Mouse (Mus musculus) intestine, embryonic 16.5 days (tissue): ENCODE measurements at regions not wholly inside any gene's neighbourhood (a gene's known extent, or its start where the extent isn't known, plus 50 kb on each side); places are given as distances from the start of the nearest gene placed in this dataset.

ENCODE experiments used
- ATAC-seq: fragments of 200-750 bp; cut with Nextera tagmentation; 2 replicates; pipeline ENCODE4 v1.8.0; 2017; ENCODE audit warnings: moderate TSS enrichment, moderate library complexity
- H3K27ac ChIP-seq: fragments of 300-500 bp; sonication (generic); 2 replicates; pipeline ENCODE4 v1.5.1; 2014; ENCODE audit warnings: mild to moderate bottlenecking, low read length
- H3K27me3 ChIP-seq: fragments of 300-500 bp; sonication (generic); replicated peaks from 2 replicates; pipeline ENCODE4 v1.6.1; 2014; ENCODE audit warnings: low read length, control low read depth, mixed read lengths; ENCODE audit not compliant: control insufficient read depth, insufficient read depth
- H3K36me3 ChIP-seq: fragments of 300-500 bp; sonication (generic); 2 replicates; pipeline ENCODE4 v1.6.1; 2014; ENCODE audit warnings: low read length, control low read depth; ENCODE audit not compliant: control insufficient read depth, insufficient read depth
- H3K4me1 ChIP-seq: fragments of 300-500 bp; sonication (generic); 2 replicates; pipeline ENCODE4 v1.6.1; 2014; ENCODE audit warnings: low read length, control low read depth, mixed read lengths; ENCODE audit not compliant: control insufficient read depth, insufficient read depth
- H3K4me2 ChIP-seq: fragments of 300-500 bp; sonication (generic); 2 replicates; pipeline ENCODE4 v1.6.1; 2014; ENCODE audit warnings: low read depth, low read length, control low read depth
- H3K4me3 ChIP-seq: fragments of 300-500 bp; sonication (generic); 2 replicates; pipeline ENCODE4 v1.5.1; 2014; ENCODE audit warnings: mild to moderate bottlenecking, low read length
- H3K9ac ChIP-seq: fragments of 300-500 bp; sonication (generic); 2 replicates; pipeline ENCODE4 v1.6.1; 2014; ENCODE audit warnings: low read depth, low read length
- H3K9me3 ChIP-seq: fragments of 300-500 bp; sonication (generic); 2 replicates; pipeline ENCODE4 v1.6.1; 2016; ENCODE audit warnings: low read length, control low read depth; ENCODE audit not compliant: control insufficient read depth
- WGBS: fragments of 180-500 bp; shearing (Covaris S2); extraction: QIAGEN DNeasy Blood & Tissue Kit; methylation state at CpG from one replicate; pipeline ENCODE4 v1.1.7; 2014; 5-methylcytosine and 5-hydroxymethylcytosine counted together

DNA sequence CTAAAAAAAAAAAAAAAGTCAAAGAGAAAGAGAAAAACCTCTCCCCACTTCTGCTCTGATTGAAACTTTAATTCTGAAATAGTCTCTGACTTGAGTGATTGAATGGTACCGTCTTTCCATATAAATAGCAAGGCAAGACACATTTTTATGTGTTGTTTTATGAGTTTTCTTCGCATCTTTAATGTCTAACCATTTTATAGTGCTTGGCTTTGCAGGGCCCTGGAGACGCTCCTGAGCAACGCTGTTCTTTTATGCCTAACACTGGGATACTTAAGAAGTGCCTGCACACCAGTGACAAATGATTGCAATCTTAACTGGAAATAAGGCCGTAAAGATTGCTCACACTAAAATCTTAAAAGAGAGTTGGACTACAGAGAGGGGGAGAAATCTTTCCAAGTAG, 198.1 kb downstream of the Pmp22 start:
- no peaks in the 10 kb centered on the region for H3K27me3 ChIP-seq
- ATAC-seq = no peak
- H3K9ac ChIP-seq = no peak overlapping the region
- no peaks in the 10 kb centered on the region for H3K9me3 ChIP-seq
- no peak overlapping the region for H3K4me2 ChIP-seq
- H3K4me1 ChIP-seq = no peaks in the 10 kb centered on the region
- H3K27ac ChIP-seq = no peak overlapping the region
- 54% methylated on average over 5 of the region's 5 CpGs for WGBS
- H3K36me3 ChIP-seq = no peaks in the 10 kb centered on the region
- H3K4me3 ChIP-seq = no peak overlapping the region

DNA sequence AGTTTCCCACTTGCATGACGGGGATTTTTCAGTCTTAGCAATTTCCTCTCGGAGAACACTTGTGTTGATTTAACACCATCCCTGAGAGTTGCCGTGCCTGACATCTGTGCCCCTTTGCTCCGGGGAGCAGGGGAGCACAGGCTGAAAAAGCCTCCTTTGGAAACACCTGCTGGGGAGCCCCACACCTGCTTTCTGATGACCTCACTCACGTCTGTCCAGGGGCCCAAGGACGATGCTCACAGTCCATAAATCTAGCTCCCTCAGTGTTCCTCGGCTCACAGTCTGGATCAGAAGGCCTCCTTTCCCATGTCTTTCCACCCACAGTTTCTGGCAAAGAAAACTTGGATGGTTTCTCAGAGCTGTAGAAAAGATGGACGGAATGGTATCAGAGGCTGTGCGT, 208.7 kb downstream of the Pmp22 start:
- Histone ChIP-seq H3K27ac (no peak overlapping the region), H3K27me3 (no peaks in the 10 kb centered on the region), H3K9ac (no peak overlapping the region), H3K9me3 (no peaks in the 10 kb centered on the region), H3K4me1 (no peaks in the 10 kb centered on the region), H3K36me3 (no peaks in the 10 kb centered on the region), H3K4me3 (no peak overlapping the region), H3K4me2 (no peak overlapping the region)
- 59% methylated on average over 9 of the region's 9 CpGs for WGBS
- ATAC-seq = no peak

DNA sequence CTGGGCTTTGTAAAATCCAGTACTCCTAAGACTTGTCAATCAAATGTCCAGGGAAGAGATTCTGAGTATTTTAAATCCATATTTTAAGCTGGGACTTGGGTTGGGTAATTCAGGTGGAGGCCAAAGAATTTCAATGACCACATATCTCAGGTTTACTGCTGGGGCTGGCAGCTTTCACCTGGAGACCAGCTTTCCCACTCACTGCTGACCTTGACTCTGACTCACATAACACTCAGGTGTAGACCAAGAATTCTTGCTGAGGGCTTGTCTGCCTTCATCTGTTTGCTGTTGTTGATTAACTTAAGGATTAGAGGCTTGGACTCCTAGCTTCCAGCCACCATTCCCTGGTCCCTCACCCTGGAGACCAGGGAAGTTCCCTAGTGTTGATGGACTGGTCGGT, 209.5 kb downstream of the Pmp22 start:
- no peak overlapping the region for H3K4me3 ChIP-seq
- no peak overlapping the region for H3K27ac ChIP-seq
- H3K9me3 ChIP-seq = no peaks in the 10 kb centered on the region
- 84% methylated on average over 1 of the region's 1 CpGs for WGBS
- no peaks in the 10 kb centered on the region for H3K27me3 ChIP-seq
- ATAC-seq = no peak
- no peaks in the 10 kb centered on the region for H3K36me3 ChIP-seq
- no peaks in the 10 kb centered on the region for H3K4me1 ChIP-seq
- H3K9ac ChIP-seq = no peak overlapping the region
- H3K4me2 ChIP-seq = no peak overlapping the region

DNA sequence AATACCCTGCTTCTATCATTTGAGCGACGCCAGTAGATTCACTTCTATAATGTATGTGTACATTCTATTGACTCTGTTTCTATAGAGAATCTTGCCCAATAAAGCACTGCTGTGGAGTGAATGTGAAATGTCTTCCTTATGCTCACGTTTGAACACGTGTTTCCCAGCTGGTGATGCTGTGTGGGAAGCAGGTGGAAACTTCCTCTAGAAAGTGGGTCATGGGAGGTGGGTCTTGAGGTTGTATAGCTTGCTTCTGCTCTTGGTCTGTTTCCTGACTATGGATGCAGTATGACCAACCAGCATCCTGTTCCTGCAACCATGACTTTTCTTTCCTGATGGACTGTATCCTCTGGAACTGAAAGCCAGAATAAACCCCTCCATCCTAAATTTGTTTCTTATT, 216.9 kb downstream of the Pmp22 start:
- Histone ChIP-seq H3K9me3 (no peaks in the 10 kb centered on the region), H3K36me3 (no peaks in the 10 kb centered on the region), H3K9ac (no peak overlapping the region), H3K4me2 (no peak overlapping the region), H3K4me3 (no peak overlapping the region), H3K27ac (no peak overlapping the region), H3K4me1 (no peaks in the 10 kb centered on the region), H3K27me3 (no peaks in the 10 kb centered on the region)
- no peak for ATAC-seq
- 88% methylated on average over 4 of the region's 4 CpGs for WGBS

DNA sequence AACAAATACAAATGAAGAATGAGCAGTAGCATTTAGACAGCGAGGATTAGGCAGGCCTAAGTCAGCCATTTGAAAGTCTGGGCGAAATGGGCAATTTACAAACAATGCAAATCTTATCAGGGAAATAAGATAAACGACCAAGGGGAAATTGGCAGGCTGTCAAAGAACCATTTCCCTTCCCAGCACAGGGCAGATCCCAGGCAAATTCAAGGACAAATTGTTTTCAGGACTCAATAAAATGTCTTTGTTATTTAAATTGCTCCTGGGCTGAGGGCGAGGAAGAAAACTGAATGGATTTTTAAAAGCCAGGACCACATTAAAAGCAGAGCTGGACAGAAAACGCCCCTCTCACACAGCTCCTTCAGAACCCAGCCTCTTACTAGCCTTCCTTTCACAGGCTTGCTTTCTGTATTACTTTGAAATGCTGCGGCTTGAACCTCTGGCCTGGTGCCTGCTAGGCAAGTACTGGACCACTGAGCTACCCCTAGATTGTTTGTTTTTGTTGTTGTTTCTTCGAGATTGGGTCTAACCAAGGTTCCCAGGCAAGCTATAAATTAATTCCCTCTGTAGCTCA, 221.4 kb downstream of the Pmp22 start:
- Histone ChIP-seq H3K4me1 (no peaks in the 10 kb centered on the region), H3K4me3 (no peak overlapping the region), H3K9me3 (no peaks in the 10 kb centered on the region), H3K4me2 (no peak overlapping the region), H3K27me3 (no peaks in the 10 kb centered on the region), H3K9ac (no peak overlapping the region), H3K27ac (no peak overlapping the region), H3K36me3 (no peaks in the 10 kb centered on the region)
- no peak for ATAC-seq
- 26% methylated on average over 7 of the region's 7 CpGs for WGBS

DNA sequence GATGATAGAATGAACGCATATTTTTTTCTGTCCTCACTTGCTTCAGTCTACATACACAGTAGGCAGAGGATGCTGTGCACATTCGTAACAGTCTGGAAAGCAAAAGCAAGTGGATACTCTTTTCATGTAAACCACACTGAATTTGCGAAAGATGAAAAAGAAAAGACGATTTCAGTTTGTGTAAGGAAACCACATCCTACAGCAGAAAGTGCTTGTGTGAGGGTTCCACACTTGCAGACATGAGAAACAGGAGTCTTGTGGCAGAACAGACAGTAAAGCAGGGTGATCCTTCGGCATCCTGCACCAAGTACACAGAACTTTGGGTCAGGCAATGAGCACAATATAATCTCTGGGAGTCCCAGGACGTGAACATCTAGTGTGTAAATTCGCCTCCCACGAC, 223.2 kb downstream of the Pmp22 start:
- Histone ChIP-seq H3K27me3 (no peaks in the 10 kb centered on the region), H3K9ac (no peak overlapping the region), H3K9me3 (no peaks in the 10 kb centered on the region), H3K4me3 (no peak overlapping the region), H3K4me2 (no peak overlapping the region), H3K36me3 (no peaks in the 10 kb centered on the region), H3K27ac (no peak overlapping the region), H3K4me1 (no peaks in the 10 kb centered on the region)
- no peak for ATAC-seq
- WGBS = 85% methylated on average over 8 of the region's 8 CpGs

DNA sequence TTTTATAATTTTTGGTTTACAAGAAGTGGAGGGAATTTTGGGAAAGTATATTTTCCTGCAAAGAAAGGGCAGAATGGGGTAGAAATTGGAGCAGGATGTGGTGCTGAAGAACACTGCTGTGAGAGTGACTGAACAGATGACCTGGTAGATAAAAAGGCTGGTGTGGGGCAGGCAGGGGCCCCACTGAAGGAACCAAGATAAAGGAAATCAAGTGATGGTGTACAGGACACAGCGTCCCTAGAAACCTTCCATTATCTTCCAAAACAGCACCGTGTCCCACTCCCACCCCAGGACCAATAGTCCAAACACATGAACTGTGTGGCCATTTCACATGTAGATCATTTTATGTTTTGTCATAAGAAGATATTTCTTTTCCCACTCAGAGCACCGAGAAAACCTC, 224.2 kb downstream of the Pmp22 start:
- 77% methylated on average over 3 of the region's 3 CpGs for WGBS
- Histone ChIP-seq H3K9ac (no peak overlapping the region), H3K9me3 (no peaks in the 10 kb centered on the region), H3K4me1 (no peaks in the 10 kb centered on the region), H3K4me3 (no peak overlapping the region), H3K4me2 (no peak overlapping the region), H3K27me3 (no peaks in the 10 kb centered on the region), H3K36me3 (no peaks in the 10 kb centered on the region), H3K27ac (no peak overlapping the region)
- ATAC-seq = no peak

DNA sequence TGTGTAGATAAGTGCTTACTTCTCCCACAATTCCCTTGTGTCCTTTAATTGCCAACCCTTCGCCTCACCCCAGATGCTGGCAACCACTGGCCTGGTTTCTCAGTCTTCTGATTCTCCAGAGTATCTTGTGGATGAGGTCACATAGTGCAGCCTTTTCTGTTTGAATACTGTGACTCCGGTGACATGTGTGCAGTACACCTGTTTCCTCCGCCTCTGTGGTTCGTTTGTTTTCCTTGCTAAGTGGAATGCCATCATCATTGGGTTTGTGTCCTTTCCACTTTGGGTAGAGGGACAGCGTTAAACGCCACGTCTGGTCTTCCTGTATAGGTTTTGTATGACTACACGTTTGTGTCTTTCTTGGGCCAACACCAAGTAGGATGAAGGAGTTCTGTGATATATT, 224.9 kb downstream of the Pmp22 start:
- Histone ChIP-seq H3K9me3 (no peaks in the 10 kb centered on the region), H3K4me1 (no peaks in the 10 kb centered on the region), H3K27me3 (no peaks in the 10 kb centered on the region), H3K4me3 (no peak overlapping the region), H3K9ac (no peak overlapping the region), H3K36me3 (no peaks in the 10 kb centered on the region), H3K4me2 (no peak overlapping the region), H3K27ac (no peak overlapping the region)
- ATAC-seq = no peak
- 83% methylated on average over 8 of the region's 8 CpGs for WGBS

DNA sequence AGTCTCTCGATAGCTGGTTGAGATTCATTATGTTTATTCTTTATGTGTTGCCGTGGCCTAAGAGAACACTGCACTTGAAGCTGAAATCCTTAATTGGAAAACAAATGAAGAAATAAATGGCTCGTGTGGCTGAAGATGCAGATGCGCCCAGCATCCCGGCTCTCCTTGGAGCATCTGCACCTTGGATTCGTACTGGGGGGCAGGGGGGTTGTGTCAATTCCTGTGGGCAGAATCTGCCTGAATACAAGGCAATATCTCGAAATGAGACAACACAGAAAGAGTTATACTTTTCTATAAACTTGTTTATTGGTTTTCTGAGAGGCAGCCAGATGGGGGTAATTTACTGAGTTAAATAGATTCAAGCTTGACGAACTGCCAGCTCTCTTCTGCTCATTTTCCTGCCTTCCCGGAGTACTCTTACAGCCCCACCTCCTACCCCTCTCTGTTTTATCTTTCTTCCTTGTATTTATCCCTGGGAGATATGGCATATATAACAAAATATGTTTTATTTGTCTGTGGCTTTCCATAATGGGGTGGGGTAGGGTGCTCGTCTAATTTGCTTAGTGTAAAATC, 229.1 kb downstream of the Pmp22 start:
- Histone ChIP-seq H3K9ac (no peak overlapping the region), H3K4me2 (no peak overlapping the region), H3K4me3 (no peak overlapping the region), H3K27ac (no peak overlapping the region), H3K4me1 (no peaks in the 10 kb centered on the region), H3K27me3 (no peaks in the 10 kb centered on the region), H3K36me3 (no peaks in the 10 kb centered on the region), H3K9me3 (no peaks in the 10 kb centered on the region)
- WGBS = 62% methylated on average over 10 of the region's 10 CpGs
- no peak for ATAC-seq

DNA sequence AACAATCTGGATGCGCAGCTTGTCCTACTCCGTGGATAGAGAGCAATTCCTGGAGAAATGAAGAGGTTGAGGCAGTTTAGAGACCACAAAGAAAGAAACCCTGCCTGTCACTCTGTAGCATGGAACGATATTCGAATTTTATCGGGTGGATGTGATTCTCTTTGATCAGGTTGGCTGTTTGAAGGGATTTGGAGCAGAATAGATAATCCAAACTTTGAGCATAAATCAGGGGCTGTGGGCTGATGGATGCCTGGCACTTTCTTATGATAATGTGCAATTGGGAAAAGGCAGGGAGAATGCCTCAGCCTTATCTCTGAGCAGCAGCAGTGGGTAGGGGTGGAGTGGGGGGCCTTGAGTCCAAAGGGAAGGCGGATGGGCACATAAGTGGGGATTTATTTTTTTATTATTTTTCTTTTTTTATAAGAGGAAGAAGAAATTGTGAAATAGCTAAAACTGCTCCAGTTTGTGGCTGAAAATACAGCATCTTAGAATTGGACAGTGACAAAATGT, 239.0 kb downstream of the Pmp22 start:
- no peak for ATAC-seq
- Histone ChIP-seq H3K4me1 (no peaks in the 10 kb centered on the region), H3K4me3 (no peak overlapping the region), H3K4me2 (no peak overlapping the region), H3K9me3 (no peaks in the 10 kb centered on the region), H3K27ac (no peak overlapping the region), H3K27me3 (no peaks in the 10 kb centered on the region), H3K36me3 (no peaks in the 10 kb centered on the region), H3K9ac (no peak overlapping the region)
- WGBS = 90% methylated on average over 6 of the region's 6 CpGs
